Mouse (Mus musculus) common myeloid progenitor, adult 5-6 weeks (primary cell): ENCODE measurements around the gene Nr1h4. TPM values are rescaled to one million over a fixed set of nuclear protein-coding genes. Genes with fewer than 3 reads are reported as not detected.

Experiments used
- ATAC-seq: replicated peaks from 2 replicates; pipeline ENCODE4 v1.8.0; 2016; ENCODE audit warnings: low read depth, mild to moderate bottlenecking, moderate TSS enrichment, inconsistent platforms; ENCODE audit not compliant: poor library complexity, severe bottlenecking
- total RNA-seq: library from RNA; stranded (forward); fragments of 200-1000, 187-1606 nt; gene quantifications from 2 replicates; pipeline ENCODE4 v1.2.3, GENCODE M21; 2017

The Nr1h4 gene
- total RNA-seq, 1 experiment from 2014 or later: not detected

DNA sequence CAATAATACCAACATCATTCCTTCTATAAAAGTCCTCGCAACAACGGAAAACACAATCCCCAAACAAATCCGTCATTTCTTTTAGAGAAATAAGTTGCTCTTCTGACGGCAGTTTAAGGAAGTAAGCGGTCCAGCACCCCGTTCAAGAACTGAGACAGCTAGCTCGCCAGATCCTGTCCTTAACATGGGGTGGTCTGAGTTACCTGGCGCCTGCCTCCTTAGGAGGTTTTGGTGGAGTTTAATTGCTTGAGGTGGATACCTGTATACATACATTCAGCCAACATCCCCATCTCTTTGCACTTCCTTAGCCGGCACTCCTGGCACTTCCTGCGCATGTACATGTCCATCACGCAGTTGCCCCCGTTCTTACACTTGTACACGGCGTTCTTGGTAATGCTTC is 50.3 kb downstream of the Nr1h4 start:
- ATAC-seq: no peak

DNA sequence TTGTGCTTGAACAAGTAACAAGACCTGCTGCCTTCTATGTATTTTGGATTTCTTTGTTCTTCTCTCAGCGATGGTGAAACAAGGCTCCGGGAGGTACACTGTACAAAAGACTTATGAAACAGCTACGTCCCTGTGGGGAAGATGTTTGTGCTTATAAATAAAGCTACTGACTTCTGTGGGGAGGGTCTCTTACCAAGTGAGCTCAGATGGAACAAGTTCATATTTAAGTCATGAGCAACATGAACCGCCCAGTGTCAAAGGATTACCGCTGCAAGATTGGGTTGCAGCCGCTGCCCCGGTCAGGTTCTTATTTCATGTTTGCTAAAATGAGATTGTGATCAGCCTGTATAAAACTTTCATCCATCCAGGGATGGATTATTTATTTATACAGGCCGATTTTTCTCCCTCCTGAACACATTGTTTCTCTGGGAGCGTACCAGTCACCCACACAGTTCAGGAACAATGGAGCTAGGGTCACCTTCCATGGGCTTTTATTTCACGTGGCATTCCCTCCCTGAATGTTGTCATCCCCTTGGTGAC is 51.2 kb downstream of the Nr1h4 start:
- no peak for ATAC-seq

DNA sequence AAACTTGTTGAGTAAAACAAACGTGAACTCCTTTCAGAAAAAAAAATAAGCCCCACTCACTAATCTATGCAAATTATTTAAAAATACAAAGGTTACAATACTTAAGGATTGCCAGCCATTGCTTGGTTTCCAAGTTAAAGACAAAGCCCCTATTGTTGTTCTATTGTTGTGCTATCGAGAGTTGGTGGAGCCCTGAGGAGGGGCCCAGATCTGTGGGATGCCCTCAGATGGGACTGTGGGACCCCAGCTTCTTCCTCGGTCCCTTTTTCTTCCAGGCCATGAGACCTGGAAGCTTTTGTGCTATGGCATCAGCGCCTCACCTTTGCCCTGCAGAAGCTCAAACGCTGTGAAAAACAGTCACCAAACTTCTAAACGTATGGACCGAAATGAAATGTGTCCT is 51.7 kb downstream of the Nr1h4 start:
- ATAC-seq: no peak

DNA sequence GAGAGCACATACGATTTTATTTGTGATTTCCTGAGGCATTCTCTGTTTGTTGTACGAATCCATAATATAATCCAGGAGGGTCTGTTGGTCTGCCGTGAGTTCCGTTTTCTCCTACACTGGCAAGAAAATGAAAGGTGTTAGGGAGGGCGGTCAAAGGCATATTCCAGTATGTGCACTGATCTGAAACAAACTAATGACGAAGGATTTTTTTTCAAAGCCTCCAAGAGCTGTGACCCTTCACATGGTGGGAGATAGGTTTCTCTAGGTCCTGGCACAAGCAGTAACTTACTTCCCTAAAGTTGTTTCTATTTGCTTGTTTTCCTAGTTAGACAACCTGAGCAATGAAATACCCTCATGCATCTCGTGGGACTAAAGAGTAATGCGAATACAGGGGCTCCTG is 54.6 kb downstream of the Nr1h4 start:
- no peak for ATAC-seq

DNA sequence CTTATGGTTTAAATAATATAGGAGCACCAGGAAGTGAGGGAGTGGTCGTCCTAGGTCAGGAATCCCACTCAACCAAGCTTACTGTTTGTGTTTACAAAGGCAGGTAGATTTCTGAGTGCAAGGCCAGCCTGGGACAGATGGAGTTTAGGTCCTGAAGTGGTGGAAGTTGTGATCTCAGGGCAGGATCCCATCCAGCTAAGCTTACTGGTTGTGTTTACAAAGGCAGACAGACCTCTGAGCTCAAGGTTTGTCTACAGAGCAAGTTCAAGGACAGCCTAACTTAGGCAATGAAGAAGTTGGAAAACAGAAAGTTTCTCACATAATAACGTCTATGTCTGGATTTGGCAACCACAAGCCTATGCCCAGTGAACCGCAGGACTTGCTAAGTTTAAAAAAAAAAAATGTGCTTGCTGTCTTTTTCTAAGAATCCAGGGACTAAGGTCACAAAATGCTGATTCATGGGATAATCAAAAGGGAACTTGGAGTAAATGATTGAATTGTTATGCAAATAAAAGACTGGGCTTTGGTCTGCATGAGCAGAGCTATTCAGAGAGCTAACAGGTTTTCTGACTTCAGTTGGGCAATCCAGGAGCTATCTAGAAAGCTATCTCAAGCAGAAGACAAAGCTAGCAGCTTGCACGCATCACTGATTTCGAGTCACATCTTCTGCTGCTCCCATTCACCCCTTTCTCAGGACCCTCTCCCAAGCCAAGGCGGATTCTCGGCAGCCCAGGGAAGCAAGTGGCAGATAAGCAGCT is 62.6 kb downstream of the Nr1h4 start:
- ATAC-seq: no peak

DNA sequence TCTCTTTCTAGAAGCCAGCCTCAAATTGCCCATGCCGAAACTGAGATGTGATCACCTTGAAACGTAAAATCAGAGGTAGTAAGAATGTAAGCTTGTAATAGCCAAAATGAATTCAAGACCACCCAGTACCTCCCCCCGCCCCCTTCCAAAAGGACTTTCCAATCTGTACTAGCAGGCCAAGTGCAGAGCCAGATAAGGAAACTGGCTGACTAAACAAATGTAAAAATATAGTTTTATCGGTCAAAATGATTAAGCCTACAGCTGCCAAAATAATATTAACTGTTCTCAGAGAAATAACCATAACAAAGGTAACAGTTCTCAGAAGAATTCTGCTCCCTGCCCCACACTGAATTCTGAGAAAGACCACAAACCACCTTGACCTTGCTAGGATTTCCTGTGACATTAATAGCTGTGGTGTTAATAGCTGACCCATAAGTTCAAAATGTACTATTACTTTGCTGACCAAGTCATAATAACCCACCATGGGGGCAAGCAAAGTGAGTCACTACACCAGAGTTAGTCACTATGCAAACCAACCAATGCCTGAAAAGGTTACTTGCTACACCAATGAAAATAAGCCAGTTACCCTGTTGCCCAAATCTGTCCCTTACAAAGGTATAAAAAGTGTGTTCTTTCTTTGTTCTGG is 68.5 kb downstream of the Nr1h4 start:
- no peak for ATAC-seq

DNA sequence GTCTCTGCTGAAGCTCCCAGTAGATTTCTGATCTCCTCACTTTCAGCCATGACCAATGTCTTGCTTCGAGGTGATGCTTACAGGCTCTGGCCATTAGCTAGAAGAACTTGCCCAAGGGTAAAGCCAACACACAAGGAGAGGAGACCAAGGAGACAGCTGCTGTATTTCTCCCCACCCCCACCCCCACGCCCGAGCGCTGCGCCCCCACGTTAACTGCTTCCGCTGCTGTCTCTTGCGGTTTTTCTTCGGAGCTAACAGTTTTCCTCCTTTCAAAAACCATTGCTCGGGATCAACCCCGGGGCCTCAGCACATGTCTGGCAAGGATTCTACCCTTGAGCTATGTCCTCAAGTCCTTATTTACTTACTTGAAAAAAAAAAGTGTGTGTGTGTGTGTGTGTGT is 70.5 kb downstream of the Nr1h4 start:
- ATAC-seq: no peak

DNA sequence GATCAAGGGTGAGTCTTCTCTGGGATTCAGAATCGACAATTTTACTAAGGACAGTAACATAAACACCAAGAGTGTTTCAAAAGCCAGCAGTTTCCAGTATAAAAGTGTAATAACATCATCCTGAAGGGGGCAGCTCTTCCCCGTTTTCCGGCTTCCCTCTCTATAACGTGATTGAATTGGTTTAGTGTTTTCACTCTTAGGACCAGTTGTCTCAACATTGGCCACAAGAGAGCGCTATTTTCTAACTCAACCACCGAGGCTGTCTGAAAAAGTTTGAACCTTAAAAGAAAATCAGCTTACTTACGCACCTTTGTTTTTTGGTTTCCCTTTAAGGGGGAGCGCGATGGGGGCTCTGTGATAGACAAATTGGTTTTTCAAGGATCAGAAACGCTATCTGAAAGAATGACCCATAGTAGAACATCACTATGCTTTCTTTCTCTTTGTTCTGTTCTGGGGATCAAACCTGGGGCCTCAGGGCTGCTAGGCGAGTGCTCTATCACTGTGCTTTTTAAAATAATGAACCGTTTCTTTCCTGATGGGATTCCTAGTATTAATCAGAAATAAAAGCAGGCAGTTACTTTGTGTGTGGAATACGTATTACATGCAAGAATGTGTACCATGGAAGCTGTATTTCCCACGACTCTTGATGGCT is 71.4 kb downstream of the Nr1h4 start:
- peak; percentile 96 for ATAC-seq

DNA sequence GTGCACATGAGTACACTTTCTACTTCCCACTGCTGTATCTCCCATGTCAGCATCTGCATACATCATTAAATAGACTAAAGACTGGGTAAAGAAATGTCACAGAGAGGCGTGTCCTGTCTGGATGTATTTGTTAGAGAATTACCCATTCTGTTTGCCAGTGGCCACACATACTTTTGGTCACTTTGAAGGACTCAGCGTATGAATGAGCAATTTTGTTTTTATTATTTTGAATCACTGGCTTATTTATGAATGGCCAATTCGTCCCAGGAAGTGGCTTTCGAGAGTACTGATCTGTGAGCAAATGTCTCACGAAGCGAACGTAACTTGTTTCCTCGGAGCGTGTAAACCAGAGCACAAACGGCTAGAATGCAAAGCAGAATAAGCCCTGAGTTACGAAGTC is 72.4 kb downstream of the Nr1h4 start:
- ATAC-seq: no peak

DNA sequence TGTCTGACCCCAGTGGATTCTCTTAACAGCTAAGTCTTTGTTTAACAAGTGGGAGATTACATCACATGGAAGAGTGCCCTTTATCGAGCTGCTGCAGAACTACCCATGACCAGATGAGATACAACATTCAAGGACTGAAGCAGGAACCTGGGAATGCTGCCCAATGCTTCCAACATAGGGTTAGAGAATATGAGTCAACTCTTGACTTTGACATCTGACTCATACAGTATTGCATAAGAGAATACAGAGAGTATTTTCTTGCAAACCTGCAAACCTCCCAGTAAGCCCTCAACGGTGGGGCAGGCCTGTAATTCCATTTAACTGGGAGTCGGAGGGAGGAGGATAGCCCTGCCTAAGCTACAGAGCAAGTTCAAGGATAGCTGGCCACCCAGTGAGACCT is 74.6 kb downstream of the Nr1h4 start:
- ATAC-seq: no peak

DNA sequence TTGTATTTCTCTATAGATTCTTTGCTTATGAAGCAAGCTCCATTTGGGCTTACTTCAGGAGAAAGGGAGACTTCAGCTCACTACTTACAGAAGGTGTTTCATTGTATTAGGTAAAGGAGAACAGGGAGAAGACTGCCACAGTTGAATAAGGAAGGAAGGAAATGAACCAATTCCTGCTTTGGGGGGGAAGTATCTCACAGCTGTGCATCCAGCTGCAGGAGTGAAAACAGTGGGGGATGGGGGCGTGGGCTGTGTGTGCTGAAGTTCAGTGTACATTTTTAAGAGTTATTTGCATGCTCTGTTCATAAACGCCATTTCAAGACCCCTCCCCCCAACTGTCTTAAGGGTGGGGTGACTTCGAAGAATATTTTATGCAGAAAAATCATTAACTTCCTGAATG is 79.6 kb downstream of the Nr1h4 start:
- peak; percentile 27 for ATAC-seq

DNA sequence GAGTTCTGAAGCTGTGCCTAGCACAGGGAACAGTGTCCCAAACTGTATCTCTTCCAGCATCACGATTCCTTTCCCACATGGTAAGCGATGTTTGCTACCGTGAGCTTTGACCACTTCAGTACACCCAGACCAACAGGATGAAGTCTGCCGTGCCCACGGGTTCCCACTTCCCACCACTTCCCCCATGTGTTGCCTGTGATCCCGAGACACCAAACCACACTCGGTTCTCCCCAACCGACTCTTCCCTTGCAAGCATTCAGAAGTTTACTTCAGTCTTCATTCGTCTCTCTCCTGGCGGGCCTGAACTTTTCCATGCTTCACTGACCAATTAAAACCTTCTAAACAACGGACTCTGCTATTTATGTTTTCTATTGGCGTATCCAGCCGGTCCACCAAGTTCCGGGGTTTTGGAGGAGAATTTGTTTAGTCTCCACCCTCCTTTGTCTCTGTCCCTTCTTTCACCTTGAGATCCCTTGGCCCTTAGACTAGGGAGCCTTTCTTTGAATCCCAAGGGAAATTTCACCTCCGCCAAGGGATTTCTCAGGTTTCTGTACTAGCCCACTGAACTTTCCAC is 80.2 kb downstream of the Nr1h4 start:
- ATAC-seq: peak; percentile 83

DNA sequence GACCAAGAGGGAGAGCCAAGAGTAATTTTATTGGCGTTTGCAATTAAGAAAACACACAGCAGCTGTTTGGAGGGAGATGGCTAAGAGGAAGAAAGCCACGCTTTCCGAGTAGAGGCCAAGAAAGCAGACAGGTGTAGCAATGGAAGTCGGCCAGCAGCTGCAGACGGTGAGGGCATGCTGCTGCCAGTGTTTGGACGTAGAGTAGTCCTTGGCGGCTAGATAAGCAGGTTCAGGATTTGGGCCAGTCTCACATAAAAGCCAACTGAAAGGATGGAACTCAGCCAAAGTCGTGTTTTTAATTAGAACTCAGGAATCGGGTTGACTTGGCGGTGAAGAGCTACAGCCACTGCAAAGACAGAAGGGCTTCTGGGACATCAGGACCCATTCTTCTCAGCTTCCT is 83.0 kb downstream of the Nr1h4 start:
- ATAC-seq: no peak

DNA sequence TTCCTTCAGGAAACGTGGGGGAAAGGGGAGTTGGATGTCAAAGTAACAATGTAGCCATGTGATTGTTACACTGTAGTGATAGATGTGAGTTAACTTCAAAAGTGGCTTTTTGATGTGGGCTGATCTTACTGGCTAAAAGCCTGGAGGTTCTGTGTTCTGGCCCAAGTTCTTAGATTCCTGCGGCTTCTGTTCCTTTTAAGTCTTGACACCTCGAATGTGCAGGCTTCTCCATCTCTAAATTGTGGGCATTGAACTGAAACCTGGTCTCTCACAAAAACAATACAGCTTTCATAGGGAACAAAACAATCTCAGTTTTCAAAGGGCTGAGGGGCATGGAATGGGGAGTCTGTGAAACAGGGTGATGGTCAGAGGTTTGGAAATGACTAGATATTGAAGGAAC is 89.0 kb downstream of the Nr1h4 start:
- ATAC-seq: no peak

DNA sequence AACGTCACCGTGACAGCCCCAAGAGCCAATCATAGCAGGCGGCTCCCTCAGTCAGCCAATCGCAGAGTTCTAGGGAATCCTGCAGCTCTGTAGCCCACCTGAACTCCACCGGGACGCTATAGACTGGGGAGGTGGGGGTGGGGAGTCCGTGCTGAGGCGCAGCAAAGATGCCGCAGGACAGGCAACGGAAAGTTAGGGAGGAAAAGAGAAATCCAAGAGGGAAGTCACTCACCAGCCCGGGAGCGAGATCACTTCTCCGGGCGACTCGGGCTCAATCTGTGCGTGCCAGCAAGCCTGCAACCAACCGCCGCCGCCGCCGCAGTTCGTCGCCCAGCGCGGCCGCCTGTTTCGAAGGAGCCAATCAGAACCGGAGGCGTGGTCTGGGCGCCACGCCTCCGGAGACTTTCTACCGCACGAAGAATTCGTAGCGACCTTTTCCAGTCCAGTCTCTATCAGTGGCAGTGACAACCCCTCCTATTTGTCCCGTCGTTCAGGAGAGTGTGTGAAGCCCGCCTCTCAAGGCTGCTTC is 89.7 kb downstream of the Nr1h4 start, which contains the start of gene Gas2l3:
Gene Gas2l3, minus strand, starts transcription at position 345 of the 529 bp plus-strand sequence.
- ATAC-seq: peak; percentile 86

DNA sequence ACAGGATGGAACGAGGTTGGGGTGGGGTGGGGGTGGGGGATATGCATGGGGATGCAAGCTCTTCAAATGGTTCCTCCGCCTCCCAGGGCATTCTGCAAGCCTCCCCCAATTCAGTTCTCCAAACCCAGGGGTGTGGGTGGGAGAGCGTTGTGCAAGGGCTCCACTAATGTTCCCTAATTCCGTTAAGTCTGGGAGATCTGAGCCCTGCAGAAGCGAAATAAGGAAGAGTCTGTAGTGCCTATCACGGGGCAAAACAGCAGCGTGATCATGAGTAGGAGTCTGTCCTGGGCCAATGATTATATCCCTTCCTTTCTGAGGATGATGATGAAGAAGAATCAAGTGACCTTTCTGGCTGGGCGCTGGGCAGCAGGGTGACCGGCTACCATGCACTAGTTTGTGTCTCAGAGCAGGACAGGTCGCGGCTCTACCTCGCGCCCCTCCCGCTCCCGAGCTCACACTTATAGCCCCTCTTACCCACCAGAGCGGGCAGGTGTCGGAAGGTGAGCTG is 90.2 kb downstream of the Nr1h4 start:
- ATAC-seq: peak; percentile 62

DNA sequence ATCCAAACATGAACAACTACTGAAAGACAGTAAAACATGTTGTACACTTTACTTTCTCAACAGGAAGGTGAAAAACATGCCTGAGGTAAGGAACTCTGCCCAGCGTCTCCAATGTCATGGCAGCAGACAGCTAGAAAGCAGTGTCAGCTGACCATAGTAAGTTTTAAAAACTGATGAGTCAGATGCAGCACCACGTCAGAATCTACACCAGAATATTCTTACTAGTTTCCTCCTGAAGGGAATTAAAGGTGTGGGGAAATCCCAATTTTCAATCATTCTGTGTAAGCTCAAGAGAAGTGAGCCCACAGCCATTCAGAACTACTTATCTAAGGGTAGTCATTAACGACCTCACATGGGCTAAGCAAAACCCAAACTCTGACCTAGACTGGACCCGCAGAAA is 90.7 kb downstream of the Nr1h4 start:
- 0 out of 2 replicates have a peak, but pooled peaks have one; percentile 23 for ATAC-seq

DNA sequence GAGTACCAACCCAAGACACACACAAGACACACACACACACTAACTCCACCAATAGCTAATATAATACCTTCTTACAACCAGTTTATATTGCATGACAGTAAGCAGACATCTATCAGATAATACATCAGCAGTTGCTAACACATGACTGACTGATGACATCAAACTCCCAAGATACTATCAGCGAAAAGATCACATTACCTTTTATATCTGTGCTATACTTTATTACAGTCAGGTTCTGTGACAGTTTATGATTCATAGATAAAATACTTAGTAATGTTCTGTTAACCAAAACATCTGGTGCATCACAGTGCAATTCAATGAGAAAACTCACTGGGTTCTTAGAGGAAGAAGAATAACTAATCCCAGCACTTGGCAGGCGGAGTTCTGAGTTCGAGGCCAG is 91.4 kb downstream of the Nr1h4 start:
- no peak for ATAC-seq

DNA sequence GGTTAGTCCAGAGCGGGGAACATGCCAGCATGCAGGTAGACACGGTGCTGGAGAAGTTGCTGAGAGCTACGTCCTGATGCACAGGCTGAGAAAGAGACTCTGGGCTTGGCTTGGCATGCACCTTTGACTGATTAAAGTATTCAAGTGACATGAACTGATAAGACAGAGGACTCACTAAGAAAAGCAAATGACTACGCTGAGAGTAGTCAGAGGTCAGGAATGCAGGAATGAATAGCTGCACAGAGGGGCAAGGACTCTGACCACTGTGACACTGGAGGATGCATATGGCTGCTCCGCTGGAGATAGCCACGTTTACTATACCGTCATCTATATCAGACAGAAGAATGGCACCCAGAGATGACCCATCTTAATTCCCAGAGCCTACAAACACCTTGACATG is 94.0 kb downstream of the Nr1h4 start:
- no peak for ATAC-seq

DNA sequence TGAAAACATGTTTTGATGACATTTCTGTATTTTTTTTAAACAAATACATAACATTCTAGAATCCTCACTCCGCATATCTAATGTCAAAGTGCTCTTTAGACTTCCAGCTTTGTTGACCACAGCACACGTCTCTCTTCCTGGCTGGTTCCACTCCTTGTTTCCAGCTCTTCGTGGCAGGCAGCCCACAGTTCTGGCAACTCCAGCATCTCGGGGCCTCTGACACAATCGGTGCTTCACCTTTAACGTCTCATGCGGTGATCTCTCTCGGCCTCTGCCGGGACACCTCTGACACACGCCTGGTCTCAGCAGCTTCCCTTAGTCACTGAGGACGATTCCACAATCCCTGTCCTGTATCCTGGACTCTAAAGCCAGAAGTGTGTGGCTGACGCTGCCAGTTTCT is 95.4 kb downstream of the Nr1h4 start:
- no peak for ATAC-seq
